Mouse (Mus musculus) cerebellum, adult 2 months (tissue): ENCODE measurements at regions not wholly inside any gene's neighbourhood (a gene's known extent, or its start where the extent isn't known, plus 50 kb on each side); places are given as distances from the start of the nearest gene placed in this dataset.
A peak's percentile ranks its signal among the peaks of the same experiment; 100 is the strongest.

Source experiments
- DNase-seq, 2 experiments: peaks; one replicate each; pipeline ENCODE4 v3.0.0; 2021
- H3K27ac ChIP-seq: fragments of 200-500 bp; 2 replicates; pipeline ENCODE4 v1.5.1; 2012; ENCODE audit warnings: low read length, control low read depth, inconsistent platforms; ENCODE audit not compliant: insufficient read depth
- H3K27me3 ChIP-seq: fragments of 200-500 bp; 2 replicates; pipeline ENCODE4 v1.6.1; 2012; ENCODE audit warnings: inconsistent platforms, mild to moderate bottlenecking, low read length, moderate library complexity; ENCODE audit not compliant: control insufficient read depth, insufficient read depth
- H3K4me1 ChIP-seq: fragments of 200-500 bp; 2 replicates; pipeline ENCODE4 v1.6.1; 2011; ENCODE audit warnings: low read length; ENCODE audit not compliant: control insufficient read depth, insufficient read depth
- H3K4me3 ChIP-seq: fragments of 200-500 bp; replicated peaks from 2 replicates; pipeline ENCODE3; 2011; ENCODE audit warnings: mild to moderate bottlenecking, low read depth, low read length, control low read depth; ENCODE audit not compliant: insufficient read depth
- CTCF ChIP-seq: fragments of 200-500 bp; IDR thresholded peaks from 2 replicates; pipeline ENCODE4 v1.5.1; 2011; ENCODE audit warnings: low read depth, mild to moderate bottlenecking, control low read depth, low read length, moderate library complexity, borderline replicate concordance; ENCODE audit not compliant: insufficient read depth
- POLR2A ChIP-seq: fragments of 200-500 bp; IDR thresholded peaks from 2 replicates; pipeline ENCODE4 v1.6.1; 2011; ENCODE audit warnings: low read length, control low read depth, borderline replicate concordance; ENCODE audit not compliant: insufficient read depth
- WGBS: fragments of 180-500 bp; shearing (Covaris S2); methylation state at CpG from one replicate; pipeline ENCODE4 v1.1.7; 2018; 5-methylcytosine and 5-hydroxymethylcytosine counted together

DNA sequence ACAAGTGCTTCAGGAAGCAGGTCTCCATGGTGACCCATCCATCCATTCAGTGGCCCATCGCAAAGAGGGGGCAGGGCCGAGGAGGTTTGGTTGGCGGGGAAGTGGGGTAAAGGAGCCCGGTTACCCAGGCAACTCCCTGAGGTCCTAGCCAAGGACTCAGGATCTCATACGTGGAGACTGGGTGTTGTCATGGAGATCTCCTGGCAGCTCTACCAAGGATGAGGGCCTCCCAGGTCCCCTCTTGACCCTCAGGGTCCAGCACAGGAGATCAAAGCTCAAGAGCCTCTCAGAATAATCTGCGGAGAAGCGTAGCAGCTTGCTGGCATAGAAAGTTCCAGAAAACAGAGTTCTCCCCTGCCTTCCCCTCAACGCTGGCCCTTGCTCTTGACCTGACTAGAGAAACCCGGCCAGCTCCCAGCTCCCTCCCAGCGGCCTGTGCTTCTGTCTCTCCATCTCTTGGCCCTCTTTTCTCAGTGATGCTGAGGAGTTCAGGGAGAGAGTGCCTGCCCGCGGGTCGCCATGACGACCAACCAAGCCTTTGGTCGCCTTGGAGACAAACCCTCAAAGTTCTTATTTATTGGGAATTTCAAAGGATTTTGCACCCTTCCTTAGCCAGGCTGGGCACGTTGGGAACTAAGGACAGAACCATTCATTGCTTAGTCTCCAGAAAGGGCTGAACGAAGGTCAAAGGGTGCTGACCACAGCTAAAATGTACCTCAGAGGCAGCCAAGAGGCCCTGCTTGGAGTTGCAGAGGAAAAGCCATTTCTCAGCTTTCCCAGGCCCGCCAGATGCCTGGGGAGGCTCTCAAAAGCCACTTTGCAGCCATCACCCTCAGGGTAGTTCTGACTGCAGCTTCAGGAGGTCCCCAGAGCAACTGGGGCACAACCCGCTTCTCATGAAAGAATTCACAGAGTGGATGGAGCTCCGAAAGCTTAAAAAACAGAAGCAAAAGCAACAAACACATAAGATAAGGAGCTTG lies 60.0 kb downstream of the Ubiad1 start:
- Histone ChIP-seq H3K4me1 (no peaks in the 10 kb centered on the region), H3K27me3 (no peaks in the 10 kb centered on the region), H3K4me3 (no peak overlapping the region), H3K27ac (no peak overlapping the region)
- no peak for TF ChIP-seq POLR2A
- TF ChIP-seq CTCF = no peak
- WGBS = 53% methylated on average over 20 of the region's 20 CpGs
- DNase-seq = peak; percentile 42 to 56

DNA sequence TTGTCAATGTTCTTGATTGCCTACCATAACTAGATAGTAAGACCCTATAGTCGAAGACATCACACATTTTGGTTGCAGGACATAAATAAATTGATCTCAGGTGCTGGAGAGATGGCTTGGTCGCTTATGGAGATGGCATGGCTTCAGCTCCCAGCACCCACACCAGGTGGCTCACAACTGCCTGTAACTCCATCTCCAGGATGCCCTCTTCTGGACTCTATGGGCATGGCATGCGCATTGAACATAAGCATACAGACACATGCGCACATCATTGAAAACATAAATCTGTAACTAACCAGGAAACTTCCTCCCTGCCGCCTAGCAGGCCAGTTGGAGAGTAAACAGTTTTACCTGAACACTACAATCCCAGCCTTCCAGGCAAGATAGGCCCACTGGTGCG lies 64.0 kb downstream of the Ubiad1 start:
- no peak overlapping the region for H3K4me3 ChIP-seq
- no peak overlapping the region for H3K27ac ChIP-seq
- DNase-seq = no peak
- WGBS = 94% methylated on average over 6 of the region's 6 CpGs
- peaks cover 4% of the 10 kb centered on the region; the same call in 1 of the 2 replicates for H3K4me1 ChIP-seq
- TF ChIP-seq POLR2A (no peak), CTCF (no peak)
- H3K27me3 ChIP-seq = no peaks in the 10 kb centered on the region

DNA sequence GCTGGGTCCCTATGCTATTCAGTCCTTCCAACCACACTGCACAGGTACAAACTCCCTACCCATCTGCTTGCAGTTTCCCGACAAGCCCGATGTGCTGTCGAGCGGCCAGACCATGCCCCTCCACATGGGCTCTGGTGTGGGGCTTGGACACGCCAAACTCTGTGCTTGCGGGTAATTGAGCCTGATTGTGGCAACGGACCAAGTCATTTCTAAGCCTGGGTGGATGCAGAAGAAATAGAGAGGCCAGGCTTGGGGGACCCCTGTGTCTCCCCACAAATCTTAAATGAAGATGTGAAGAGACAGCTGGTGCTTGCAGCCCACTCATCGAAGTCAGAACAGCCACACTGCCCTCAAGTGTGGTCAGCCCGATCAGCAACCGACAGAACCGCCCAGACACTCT lies 66.1 kb downstream of the Ubiad1 start:
- no peak for DNase-seq
- no peak for TF ChIP-seq POLR2A
- TF ChIP-seq CTCF = no peak
- Histone ChIP-seq H3K27ac (no peak overlapping the region), H3K4me3 (no peak overlapping the region), H3K27me3 (no peaks in the 10 kb centered on the region), H3K4me1 (peaks cover 4% of the 10 kb centered on the region; the same call in 1 of the 2 replicates)
- WGBS = 51% methylated on average over 11 of the region's 11 CpGs

DNA sequence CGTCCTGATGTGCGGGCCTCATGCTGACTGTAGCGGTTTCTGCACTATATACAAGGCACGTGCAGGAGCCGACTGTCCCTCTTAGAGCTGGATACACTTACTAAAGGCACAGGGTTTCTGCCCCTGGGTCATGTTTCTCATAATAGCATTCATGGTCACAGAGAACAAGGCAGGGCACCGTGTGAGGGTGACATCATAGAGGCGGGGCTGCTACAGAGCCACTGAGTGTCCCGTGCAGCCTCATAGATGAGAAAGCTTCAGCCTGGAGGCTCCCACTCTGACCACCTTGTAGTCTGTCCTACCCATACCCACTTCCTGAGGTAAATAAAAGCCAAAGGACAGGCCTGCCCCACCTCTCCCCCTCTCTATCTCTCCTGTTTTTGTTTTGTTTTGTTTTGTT lies 67.2 kb downstream of the Ubiad1 start:
- TF ChIP-seq POLR2A (no peak), CTCF (no peak)
- DNase-seq = no peak
- no peaks in the 10 kb centered on the region for H3K27me3 ChIP-seq
- H3K4me3 ChIP-seq = no peak overlapping the region
- H3K4me1 ChIP-seq = peaks cover 4% of the 10 kb centered on the region; the same call in 1 of the 2 replicates
- H3K27ac ChIP-seq = no peak overlapping the region
- WGBS = 78% methylated on average over 8 of the region's 8 CpGs

DNA sequence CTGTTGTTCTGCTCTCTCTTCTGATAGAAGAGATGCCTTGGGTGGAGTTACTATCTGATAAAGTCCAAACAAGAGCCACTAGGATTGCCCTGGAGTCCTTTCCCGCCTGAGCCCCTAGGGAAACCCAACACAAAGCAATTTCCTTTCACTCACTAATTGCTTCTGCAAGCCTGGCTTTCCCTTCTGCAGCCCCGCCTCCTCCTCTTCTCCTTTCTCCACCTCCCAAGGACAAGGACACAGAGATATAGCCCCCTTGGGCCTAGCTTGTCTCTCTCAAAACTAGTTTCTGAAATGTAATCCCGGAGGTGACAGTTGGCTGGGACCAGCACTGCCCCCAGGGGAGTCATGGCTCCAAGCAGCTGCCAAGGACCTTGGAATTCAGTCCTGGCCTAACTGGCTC lies 68.1 kb downstream of the Ubiad1 start:
- H3K4me3 ChIP-seq = no peak overlapping the region
- H3K27ac ChIP-seq = no peak overlapping the region
- H3K4me1 ChIP-seq = peaks cover 8% of the 10 kb centered on the region
- DNase-seq = no peak
- TF ChIP-seq POLR2A (no peak), CTCF (no peak)
- WGBS = 62% methylated on average over 3 of the region's 3 CpGs
- no peaks in the 10 kb centered on the region for H3K27me3 ChIP-seq

DNA sequence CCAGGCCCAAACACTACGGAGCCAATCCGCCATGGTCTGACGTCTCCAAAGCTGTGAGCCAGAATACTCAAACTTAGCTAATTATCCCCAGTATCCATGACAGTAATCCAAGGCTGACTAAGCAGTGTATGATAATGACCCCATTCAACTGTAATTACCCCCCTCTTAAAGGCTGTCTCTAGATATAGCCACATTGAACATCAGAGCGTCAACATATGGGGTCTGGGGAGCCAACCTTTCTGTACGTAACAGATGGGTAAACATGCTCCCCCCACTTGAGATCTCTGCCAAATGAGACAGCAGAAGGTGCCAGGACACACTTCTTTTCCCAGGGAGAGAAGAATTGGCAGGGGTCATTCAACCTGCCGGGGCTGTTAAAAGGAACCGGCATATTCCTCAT lies 73.1 kb downstream of the Ubiad1 start:
- Histone ChIP-seq H3K4me1 (peaks cover 19% of the 10 kb centered on the region), H3K27me3 (no peaks in the 10 kb centered on the region), H3K27ac (no peak overlapping the region), H3K4me3 (no peak overlapping the region)
- peak; percentile 43 to 74 for DNase-seq
- TF ChIP-seq CTCF (no peak), POLR2A (no peak)
- 11% methylated on average over 7 of the region's 7 CpGs for WGBS

DNA sequence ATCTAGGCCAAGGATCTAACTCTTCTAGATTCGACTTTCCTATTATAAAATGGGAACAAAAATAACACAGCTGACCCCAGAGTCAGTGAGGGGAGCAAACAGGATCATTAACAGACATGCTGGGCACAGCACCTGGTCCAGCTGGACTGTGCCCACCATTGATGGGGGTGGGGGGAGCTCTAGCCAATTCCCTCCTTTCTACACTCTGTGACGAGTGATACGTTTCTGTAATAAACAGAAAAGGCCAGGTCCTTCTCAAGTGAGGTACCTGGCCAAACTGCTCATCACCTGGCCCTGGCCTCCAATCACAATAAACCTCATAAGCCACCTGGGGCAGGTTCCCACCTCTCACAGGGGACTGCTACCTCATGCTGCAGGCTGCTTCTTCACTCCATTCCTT lies 76.9 kb downstream of the Ubiad1 start:
- no peaks in the 10 kb centered on the region for H3K27me3 ChIP-seq
- TF ChIP-seq POLR2A (no peak), CTCF (no peak)
- no peak overlapping the region for H3K4me3 ChIP-seq
- WGBS = 22% methylated on average over 3 of the region's 3 CpGs
- DNase-seq = no peak
- no peak overlapping the region for H3K27ac ChIP-seq
- peaks cover 29% of the 10 kb centered on the region for H3K4me1 ChIP-seq

DNA sequence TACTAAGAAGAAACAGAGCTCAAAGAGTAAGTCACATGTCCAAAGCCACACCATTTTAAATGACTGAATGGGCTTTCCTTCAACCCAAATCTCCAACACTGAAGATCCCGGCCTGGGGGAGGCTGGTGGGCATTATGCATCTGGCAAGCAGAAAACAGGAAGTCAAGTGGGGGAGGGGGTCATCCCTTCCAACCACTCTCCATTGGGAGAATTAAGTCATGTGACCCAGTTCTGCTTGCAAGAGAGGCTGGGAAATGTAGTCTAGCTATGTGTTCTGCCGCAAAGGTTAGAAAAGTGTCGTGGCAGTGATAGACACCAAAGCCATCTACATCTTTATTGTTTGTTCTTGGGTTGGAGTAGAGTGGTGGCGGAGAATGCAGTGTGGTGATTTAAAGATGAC lies 78.0 kb upstream of the Disp3 start:
- no peak for DNase-seq
- TF ChIP-seq CTCF = no peak
- TF ChIP-seq POLR2A = no peak
- Histone ChIP-seq H3K4me3 (no peak overlapping the region), H3K4me1 (peaks cover 27% of the 10 kb centered on the region), H3K27ac (no peak overlapping the region), H3K27me3 (no peaks in the 10 kb centered on the region)
- 87% methylated on average over 4 of the region's 4 CpGs for WGBS
